Mouse (Mus musculus): ENCODE measurements around the gene Poldip3. TPM values are rescaled to one million over a fixed set of nuclear protein-coding genes. Genes with fewer than 3 reads are reported as not detected.
"Not testable (repeated sequence)": the region's sequence is repeated elsewhere in the genome, so short reads cannot be mapped to it uniquely, and the experiment has no call there.

The Poldip3 gene
- polyA plus RNA-seq, 2 experiments from 2014 or later: 168 to 222 TPM

DNA sequence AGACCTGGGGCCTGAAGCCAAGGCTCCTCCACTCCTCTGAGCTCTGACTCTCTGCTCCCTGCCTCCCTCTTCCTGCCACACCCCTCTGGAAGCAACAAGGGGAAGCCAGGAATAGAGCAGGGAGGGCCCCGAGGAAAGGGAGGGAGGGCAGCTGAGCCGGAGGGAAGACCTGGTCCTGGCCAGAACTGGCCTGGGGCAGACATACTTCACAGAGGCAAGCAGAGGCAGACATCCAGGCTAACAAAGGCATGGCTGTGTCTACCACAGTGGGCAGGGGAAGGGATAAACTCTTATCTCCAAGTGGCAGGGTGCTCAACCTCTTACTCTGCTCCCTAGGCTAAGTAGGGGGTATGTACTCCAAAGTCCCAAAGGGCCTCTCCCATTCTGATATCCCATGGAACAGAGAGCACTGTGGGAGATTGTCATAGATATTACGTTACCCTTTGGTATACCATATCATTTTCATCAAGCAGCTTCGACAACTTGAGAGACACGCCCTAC lies 15.8 kb upstream of the Poldip3 start:
- no peak for ATAC-seq

DNA sequence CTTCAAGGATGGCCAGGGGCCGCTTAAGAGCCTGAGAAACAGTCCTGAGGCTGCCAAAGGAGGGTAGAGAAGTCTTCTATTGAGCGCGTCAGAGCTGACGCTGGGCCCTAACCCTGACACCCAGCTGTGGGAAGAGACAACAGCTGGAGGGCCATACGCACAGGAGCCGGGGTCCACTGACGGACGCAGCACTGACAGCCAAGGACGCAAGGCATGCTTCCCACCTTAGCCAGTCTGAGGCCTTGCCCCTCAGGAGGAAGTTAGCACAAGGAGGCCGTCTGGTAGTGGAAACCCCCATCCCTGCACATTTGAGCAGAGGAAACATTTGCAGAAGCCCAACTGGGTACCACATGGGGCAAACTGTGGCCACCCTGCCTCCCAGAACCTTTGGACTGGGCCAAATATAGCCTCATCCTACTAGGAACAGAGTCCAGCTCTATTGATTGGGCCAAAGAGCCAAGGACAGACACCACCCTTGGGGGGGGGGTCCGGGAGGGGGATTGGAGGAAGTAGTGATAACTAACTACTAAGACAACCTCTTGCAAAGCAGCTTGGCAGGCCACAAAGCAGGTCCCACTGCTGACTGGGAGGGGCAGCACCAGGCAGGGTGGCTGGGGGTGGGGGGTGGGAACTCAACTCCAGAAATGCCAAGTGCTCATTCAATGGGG lies 13.8 kb upstream of the Poldip3 start:
- ATAC-seq: no peak

DNA sequence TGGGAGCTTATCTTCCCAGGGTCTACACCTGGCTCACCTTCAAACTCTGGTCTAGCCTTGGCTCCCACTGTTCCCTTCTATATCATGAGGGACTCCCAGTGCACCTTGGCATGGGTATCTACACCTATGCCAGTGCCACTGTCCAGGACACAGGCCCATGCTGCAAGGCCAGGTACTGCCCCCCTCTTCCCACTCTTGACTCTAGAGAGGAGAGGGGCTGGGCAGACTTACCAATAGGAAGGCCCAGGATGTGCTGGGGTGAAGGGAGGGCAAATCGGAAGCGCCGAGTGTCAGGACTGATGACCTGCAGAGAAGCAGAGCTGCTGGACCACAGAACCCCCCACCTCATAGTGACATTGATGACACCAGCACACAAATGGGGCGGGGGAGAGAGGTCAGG lies 12.8 kb upstream of the Poldip3 start:
- ATAC-seq: no peak

DNA sequence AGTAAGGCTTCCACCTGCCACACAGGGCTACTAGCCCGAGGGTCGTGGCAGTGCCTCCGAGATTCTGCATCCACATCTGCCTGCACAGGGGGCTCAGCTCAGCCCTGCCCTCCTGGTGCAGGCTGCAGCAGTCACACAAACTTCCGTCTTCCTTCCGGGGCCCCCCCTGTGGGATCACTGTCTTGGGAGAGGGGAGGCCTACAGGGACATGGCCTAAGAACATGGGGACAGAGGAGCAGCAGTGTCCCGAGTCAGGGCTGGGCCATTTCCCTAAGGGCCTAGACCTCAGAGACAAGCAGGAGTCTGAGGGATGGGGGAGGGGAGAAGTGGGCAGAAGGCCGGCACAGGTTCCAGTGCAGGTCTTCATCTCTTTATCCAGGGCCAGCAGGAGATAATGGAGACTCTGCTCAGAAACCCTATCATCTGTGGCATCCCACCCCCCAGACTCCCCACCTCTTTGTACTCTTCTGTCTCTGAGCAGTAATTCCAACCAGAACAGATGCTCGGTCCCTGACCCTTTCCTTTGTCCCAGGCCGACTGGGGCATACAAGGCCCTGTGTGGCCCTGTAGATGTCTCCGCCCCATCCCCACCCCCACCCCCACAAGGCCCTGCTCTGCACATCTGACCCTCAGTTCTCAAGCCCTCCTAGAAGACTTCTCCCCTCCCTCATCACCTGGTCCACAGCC lies 12.0 kb upstream of the Poldip3 start:
- ATAC-seq: no peak

DNA sequence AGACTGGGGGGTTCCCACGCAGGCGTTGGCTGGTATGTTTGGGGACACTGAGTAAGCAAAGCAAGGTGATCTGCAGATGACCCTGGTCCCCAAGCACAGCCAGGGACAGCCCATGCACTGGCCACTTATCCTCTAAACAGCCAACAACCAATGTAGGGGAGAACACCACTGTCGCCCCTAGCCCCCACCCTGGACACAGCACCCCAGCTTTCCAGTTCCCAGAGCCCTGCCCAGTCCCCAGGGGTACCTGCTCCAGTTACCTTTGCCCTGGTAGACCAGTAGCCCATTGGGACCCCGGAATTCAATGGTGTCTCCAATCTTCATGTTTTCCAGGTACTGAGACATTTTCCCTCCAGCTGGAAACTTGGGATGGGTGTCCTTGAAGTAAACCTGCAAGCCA lies 11.4 kb upstream of the Poldip3 start:
- ATAC-seq: no peak

DNA sequence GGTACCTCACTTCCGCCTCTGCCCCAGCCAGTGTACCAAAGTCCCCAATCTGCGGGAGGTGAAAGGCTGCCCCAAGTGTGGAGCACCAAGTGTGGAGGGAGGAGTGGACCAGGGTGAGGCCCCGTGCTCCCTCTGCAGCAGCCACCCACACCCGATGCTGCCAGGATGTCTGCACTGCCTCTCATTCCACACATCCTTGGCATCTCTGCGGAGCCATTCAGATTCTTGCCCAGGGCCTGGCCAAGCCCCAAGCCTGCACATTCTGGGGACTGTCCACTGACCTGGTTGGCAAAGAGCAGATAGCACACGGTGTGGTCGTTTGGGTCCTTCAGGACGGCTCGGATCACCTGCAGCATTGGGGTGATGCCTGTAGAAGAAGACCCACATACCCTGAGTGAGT lies 10.6 kb upstream of the Poldip3 start:
- no peak for ATAC-seq

DNA sequence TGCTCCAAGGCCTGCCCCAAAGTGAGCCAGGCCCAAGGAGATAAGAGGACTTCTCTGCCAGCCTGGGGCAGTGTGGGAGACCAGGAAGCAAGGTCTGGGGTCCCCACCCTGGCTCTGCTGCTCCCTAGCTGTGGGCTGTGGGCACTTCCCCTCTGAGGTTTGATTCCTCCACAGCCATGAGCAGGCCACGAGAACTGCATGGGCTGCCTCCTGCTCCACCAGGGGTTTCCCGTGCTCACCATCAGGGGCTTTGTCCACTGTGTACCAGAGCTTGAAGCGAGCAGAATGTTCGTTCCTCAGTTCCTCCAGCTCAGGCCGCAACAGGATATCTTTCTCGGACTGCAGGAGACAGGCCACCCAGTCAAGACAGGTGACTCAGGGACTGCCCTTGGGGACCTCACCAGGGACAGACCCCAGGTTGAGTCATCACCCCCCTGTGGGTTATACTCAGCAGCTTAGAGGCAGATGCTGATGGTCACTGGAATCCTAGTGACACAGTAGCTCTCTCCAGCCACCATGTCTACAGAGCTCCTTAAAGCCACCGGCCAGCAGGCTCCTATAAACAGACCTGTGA lies 9.5 kb upstream of the Poldip3 start:
- ATAC-seq: no peak

DNA sequence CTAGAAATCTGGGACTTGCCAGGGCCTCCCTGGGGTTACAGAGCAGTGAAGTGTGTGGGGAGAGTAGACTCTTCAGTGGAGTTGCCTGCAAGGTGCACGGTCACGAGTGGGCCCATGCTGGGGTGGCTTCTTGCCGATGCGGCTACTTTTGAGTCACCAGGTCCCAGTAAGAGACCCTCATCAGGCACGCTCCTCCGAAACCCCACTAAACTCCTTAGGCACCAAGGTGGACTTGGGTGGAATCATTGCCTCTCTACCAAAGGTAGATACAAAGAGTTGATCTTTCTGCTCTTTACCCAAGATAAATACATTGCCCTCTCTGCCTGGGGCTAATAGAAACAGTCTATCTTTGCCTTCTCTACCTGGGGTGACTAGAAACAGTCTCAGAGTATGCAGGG lies 8.5 kb upstream of the Poldip3 start:
- ATAC-seq: no peak

DNA sequence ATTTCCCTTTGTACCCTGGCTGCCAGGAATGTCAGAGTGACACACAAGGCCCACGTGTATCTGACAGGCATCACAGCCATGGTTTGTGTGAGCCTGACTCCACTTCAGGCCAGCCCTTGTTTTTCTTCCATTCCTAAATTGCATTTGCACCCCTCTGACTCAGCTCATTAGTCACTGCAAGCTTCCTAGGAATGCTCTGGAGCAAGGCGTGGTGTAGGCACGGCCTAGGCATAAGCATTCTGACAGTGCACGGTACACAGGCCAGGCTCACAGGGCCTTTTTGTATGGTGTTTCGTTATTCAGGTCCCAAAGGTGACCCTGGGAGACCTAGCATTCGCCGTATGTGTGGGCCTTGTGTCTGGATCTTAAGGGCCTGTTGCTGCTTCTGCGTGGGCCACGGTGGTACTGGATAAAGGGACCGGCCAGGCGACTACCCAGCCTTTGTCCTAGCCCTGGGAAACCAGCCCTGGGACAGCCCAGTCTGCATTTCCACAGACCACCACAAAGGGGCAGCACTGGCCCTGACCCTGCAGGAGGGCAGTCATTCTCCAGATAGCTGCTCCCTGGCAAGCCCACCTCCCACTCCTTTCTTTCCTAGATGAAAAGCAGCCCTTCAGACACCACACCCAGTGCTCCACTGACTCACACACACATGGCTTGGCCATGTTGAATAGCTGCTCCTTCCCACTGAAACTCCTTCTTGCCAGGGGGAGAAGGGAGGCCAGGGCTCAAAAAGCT lies 7.9 kb upstream of the Poldip3 start:
- ATAC-seq: no peak

DNA sequence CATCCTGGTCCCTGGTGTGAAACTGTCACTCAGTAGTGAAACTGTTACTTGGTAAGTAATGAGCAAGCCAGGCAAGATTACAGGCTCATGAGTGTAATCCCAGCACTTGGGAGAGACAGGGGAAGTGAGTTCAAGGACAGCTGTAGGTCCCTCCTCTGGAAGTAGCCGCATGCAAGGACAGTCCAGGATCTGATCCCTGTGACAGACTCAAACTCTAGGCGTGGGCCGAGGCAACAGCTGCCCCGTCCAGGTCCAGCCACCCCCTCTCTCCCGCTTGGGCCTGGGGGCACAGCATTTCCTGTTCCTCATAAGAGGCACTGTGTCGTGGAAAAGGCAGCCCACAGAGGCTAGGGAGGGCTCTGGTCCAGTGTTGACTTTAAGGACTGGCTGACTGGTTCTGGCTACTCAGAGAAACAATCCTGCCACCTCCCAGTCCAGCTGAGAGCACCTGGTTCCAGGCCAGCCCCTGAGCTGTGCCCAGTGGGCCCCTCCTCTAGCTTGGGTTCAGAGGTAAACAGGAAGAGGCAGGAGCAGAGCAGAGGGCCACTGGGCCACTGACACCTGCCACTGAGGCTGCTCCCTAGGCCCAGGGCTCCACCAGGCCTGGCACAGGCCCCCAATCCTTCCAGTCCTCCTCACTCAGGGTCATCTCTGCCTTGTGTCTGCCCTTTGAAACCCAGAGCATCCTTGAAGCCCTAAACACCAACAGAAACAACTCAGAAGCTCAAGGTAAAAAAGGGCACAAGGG lies 6.7 kb upstream of the Poldip3 start:
- no peak for ATAC-seq

DNA sequence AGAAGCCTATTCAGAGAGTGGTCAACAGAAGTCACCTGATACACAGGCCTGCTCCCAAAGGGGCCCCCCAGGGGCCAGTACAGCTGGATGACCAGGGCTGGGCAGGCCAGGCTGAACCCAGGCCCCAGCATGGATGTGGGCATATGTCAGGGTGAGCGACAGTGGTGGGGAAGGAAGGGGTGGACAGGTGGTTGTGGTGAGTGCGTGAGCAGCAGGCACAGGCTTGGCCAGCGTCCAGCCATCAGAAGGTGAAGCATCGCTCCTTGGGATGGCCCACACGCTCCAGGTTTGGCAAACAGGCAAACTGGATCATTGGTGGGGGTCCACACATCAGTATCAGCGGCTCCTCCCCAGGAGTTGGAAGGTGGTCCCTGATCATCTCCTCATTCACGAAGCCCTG lies 5.1 kb upstream of the Poldip3 start:
- ATAC-seq: no peak

DNA sequence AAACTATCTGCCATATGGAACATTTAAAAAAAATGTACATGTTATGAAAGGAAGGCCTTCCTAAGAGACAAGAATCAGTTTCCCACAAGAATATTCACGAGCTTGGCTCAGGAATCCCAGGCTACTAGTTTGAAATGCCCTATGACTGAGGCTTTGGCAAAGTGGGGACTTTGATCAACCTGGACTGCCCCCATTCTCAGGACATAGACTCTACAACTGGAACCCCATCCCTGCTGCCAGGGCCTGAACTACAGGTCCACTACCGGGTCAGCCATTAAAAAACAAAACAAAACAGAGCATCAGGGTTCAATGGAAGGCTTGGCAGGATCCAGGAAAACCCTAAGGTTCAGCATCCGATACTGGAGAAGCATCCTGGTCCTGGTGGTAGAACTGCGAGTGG lies 1.5 kb upstream of the Poldip3 start:
- no peak for ATAC-seq

DNA sequence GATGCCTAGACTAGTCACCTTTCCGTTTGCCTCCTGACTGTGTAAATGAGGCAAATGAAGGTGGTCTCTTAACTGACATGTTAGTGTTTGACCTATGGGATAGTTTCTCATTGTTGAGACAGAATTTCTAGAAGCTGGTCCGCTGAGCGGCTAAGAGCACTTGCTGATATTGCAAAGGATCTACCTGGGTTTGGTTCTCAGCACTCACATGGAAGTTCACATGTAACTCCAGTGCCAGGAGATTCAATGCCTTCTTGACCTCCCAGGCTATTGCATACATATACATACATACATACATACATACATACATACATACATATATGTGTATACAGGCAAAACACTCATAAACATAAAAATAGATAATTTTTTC lies 874 bp upstream of the Poldip3 start:
- ATAC-seq: no peak

DNA sequence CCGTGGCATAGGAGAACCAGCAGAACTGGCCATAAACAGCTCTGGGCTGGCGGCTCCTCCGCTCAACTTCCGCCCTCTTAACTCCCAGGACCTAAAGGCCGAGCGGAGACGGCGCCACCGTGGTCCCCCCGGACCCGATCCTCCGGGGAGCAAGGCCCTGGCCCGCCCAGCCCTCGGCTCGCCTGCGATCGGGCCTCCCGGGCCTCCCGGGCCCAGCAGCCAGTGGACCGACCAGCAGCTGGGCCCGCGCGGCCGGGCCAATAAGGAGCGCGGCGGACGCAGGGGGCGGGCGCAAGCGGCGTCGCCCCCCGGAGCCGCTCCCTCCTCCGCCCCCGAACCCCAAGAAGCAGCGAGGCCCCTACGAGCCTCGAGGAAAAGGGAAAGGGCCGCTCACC lies 386 bp downstream of the Poldip3 start:
- ATAC-seq: peak; percentile 33

DNA sequence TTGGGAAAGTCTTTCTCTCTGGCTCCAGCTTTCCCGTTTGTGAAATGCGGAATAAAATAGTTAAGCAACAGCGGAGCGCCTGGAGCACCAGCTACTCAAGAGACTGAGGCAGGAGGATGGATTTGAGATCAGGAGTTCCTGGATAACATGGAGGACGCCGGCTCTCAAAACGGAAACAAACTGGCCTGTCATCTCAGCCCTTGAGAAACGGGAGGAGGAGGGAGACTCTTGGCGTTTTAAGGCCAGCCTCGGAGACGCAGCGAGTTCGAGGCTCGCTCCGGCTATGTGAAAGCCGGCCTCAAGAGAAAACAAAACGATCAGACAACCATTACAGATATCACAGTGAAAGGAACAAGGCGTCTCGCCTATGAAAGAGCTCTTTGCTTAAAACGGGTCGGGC lies 789 bp downstream of the Poldip3 start:
- no peak for ATAC-seq

DNA sequence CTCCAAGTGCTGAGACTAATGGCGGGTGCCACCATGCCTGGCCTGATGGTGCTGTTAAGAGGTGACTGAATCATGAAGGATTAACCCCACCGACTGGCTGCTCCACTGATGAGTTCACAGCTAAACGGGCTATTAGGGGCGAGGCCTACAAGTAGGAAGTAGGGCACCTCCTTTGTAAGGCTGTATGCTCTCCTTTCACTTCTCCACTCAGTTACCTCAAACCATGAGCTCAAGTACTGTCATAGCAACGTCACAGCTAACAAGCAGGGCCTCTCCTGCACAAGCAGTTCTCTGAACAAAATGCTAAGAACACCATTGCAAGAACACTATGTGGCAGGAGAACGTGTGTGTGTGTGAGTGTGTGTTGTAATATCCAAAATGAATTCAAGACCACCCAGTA lies 3.6 kb downstream of the Poldip3 start:
- no peak for ATAC-seq

DNA sequence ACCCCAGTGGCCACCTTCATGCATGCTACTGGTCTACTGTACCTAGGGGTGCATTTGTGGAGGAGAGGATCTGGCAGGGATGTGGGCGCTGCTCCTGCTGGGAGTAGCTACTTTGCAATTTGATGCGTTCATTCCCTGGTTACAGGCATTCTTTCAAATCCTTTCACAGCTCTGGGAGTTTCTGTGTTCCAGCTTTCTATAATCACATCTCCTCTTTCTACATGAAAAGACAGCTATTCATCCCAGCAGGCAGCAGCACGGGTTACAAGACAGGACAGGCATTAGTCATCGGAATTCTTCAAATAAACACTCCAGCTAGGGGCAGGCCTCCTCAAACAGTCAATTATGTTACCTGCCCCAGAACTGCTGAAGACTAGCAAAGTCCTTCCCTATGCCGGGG lies 6.3 kb downstream of the Poldip3 start:
- no peak for ATAC-seq

DNA sequence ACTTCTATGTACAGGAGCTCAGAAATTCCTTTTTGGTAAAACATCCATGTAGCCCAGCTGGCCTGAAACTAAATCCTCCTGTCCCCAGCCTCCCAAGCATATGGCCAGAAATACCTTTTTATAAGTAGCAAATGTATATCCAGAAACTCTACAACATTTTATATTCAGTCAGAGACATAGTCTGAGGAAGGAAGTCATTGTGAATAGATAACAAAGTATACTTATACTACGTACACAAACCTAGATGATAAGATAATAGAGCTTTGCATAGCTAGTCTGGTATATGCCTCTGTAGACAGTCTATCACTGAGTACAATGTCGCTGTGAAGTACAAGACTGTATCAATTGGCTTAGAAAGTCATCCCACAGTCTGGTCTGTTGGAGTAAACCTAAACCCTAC lies 13.5 kb downstream of the Poldip3 start:
- no peak for ATAC-seq

DNA sequence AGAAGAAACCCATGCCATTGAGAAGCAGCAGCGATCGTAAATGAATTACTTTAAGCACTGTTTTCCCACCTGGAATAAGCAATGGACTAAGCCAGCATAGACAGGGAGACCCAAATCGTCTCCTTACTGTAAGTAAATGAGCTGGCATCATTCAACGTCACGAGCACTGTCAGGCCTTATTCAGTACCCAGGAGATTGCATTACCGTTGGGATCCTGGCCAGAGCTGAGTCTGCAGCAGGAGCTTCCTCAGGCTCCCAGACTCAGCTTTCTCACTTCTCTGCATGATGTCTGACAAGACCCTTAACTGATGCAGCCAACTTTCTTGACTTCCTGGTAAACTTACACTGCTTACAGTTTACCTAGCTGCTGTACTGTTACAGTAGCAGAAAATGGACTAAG lies 14.5 kb downstream of the Poldip3 start:
- ATAC-seq: no peak

DNA sequence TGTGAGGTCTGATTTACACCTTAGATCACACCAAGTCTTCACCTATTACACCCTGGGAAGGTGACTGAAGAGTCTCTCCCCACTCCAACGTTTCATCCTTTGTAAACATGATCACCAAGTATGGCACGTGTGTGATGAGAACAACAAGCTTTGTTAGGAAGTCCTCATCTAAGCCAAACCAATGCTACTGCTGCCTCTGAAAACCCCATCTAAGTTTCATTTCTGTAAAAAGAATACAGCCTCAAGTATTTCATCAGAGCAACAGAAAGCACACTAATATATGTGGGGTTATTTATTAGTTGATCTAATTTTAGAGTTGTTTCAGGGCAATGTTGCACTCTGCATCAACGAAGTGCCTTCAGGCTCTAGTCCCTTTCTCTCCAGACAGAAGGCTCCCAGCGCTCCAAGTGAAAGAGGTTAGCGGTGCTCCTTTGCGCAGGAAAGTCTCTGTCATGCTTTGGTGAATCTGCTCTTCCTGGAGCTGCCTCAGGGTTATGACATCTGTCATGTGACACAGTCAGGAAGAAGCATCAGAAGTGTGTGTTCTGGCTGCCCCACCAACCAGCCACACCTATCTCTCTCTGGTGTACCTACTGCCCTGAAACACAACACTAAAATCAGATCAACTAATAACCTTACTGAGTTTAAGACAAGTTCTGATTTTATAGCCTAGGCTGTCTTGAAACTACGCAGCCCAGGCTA lies 19.5 kb downstream of the Poldip3 start:
- ATAC-seq: no peak

DNA sequence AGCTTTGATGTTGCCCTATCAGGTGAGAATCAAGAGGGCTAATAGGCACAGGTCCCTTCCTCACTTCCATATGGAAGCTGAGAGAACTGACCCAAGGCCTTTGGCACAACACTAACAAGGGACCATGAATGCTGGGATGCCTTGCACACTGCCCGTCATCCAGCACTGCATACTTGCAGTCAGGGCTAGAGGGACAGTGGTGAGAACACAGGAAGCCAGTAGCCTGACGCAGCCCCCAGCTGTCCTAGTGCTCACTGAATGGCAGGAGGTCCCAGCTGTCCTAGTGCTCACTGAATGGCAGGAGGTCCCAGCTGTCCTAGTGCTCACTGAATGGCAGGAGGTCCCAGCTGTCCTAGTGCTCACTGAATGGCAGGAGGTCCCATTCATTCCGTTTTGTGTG lies 22.1 kb downstream of the Poldip3 start:
- ATAC-seq: not testable (repeated sequence)

DNA sequence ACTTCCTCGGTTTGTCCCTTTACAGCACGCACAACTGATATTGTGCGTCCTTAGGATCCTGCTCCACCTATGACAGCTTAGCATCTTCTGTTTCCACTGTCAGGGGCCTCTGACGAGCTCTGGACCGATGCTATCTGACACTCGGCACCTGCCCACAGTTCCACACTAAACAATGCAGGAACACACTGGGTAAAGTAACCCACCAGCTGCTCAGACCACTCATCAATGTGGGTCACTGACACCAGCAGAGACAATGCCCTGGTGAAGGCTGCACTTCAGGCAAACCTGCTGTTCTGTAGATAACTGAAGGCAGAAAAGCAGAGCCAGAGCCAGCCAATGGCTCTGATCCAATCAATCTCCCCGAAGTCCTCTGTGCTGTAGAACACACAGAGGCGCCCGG lies 22.6 kb downstream of the Poldip3 start:
- no peak for ATAC-seq

Data from CD4-positive, CD25-positive, alpha-beta regulatory T cell, adult 4 months (primary cell).